Comparison of ENCODE assay signal across 10 mouse cellular contexts in the genomic region with DNA sequence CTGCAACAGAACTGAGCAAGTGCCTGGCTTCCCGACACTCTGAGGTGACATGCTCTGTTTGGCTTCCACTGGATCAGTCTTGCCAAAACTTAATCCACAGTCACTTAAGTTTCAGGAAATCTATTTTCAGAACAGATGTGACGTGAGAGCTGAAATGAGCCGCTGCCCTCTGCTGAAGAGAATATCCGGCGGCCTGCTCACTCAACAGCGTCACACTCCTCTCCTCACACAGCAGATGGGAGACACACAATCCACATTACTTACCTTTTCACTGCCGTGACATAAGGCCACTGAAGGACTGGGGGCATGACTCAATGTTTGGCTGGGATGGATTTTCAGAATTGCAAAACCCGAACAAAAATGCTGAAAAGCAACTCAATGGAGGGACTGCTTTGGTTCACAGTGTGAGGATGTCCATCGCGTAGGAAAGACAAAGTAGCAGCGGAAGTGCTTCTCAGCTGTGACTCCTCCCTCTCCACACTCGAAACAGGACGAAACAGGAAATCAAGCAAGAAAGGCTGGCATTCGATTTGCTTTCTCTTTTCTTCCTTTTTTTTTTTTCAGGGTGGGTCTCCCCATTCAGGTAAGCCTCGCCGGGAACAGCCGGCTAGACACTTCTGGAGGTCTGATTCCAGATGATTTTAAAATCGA.
DNase-seq lines count a peak whose midpoint lies in the region; ATAC-seq and TF ChIP-seq lines count a peak whose summit lies in the region.
"Had no signal": no experiment of that assay in that cellular context is flagged by ENCODE, and none has a peak within 500 bp of the region (broad histone marks: within the 10 kb centered on the region; RNA-seq: fewer than 3 reads in every experiment).

No protein-coding gene starts in this region.

- no peak for DNase-seq in forebrain, embryonic 10.5 days (ENCODE audit: extremely low spot score, low spot score)
- peak; percentile 17 to 19 for DNase-seq in gastrocnemius, postnatal 36 days
- no peak for DNase-seq in ovary, adult 18-20 months (ENCODE audit: low spot score)
- no peak for DNase-seq in spleen, postnatal 14 days (ENCODE audit: low spot score in 2 of 2)
- no peak for DNase-seq in limb, embryonic 10.5 days (ENCODE audit: low spot score)
- DNase-seq: liver, embryonic 13.5 days had no signal

- no peak overlapping the region for H3K4me3 ChIP-seq in forebrain, embryonic 13.5 days
- H3K4me3 ChIP-seq in forebrain, embryonic 10.5 days: no peak overlapping the region
- H3K4me3 ChIP-seq in ES-Bruce4 (ENCODE audit: low read depth, low read length): peak overlapping the region; percentile 45
- no peak overlapping the region for H3K4me3 ChIP-seq in kidney, embryonic 16.5 days (ENCODE audit: low read length)
- no peak overlapping the region for H3K4me3 ChIP-seq in limb, embryonic 10.5 days
- H3K4me3 ChIP-seq: liver, embryonic 13.5 days had no signal

- H3K9me3 ChIP-seq in forebrain, embryonic 13.5 days (replicated peaks): no peaks in the 10 kb centered on the region
- H3K9me3 ChIP-seq in forebrain, embryonic 10.5 days: no peaks in the 10 kb centered on the region
- no peaks in the 10 kb centered on the region for H3K9me3 ChIP-seq in ES-Bruce4 (replicated peaks; ENCODE audit: control insufficient read depth, insufficient read depth, low read length, poor library complexity, severe bottlenecking)
- no peaks in the 10 kb centered on the region for H3K9me3 ChIP-seq in kidney, embryonic 16.5 days (ENCODE audit: low read length)
- no peaks in the 10 kb centered on the region for H3K9me3 ChIP-seq in limb, embryonic 10.5 days (replicated peaks)
- H3K9me3 ChIP-seq: liver, embryonic 13.5 days had no signal

- H3K4me1 ChIP-seq in forebrain, embryonic 13.5 days: no peaks in the 10 kb centered on the region
- no peaks in the 10 kb centered on the region for H3K4me1 ChIP-seq in forebrain, embryonic 10.5 days
- H3K4me1 ChIP-seq in ES-Bruce4 (ENCODE audit: control insufficient read depth, insufficient read depth, low read length): no peaks in the 10 kb centered on the region
- H3K4me1 ChIP-seq in kidney, embryonic 16.5 days (ENCODE audit: insufficient read depth, low read length): no peaks in the 10 kb centered on the region
- no peaks in the 10 kb centered on the region for H3K4me1 ChIP-seq in limb, embryonic 10.5 days
- H3K4me1 ChIP-seq: liver, embryonic 13.5 days had no signal

- no peak overlapping the region for H3K4me2 ChIP-seq in forebrain, embryonic 13.5 days
- peak overlapping the region; percentile 10; the same call in 1 of the 2 replicates for H3K4me2 ChIP-seq in kidney, embryonic 16.5 days (replicated peaks; ENCODE audit: low read depth, low read length)
- H3K4me2 ChIP-seq: liver, embryonic 13.5 days had no signal

- no peak for TF ChIP-seq CTCF in ES-Bruce4 (IDR thresholded peaks at IDR 0.05; ENCODE audit: low read depth, low read length)

- 78% methylated on average over 18 of the region's 18 CpGs for WGBS in forebrain, embryonic 13.5 days
- 92% methylated on average over 18 of the region's 18 CpGs for WGBS in forebrain, embryonic 10.5 days
- 72% methylated on average over 18 of the region's 18 CpGs for WGBS in kidney, embryonic 16.5 days
- 86% methylated on average over 18 of the region's 18 CpGs for WGBS in limb, embryonic 10.5 days

- no peak for TF ChIP-seq POLR2A in ES-Bruce4 (IDR thresholded peaks at IDR 0.05; ENCODE audit: insufficient read depth, low read length)

- 0 out of 2 replicates have a peak, but pooled peaks have one; percentile 41 for ATAC-seq in forebrain, embryonic 13.5 days
- ATAC-seq in kidney, embryonic 16.5 days (ENCODE audit: low FRiP score, low TSS enrichment): 0 out of 2 replicates have a peak, but pooled peaks have one; percentile 12

- H3K9ac ChIP-seq in forebrain, embryonic 13.5 days: no peak overlapping the region
- H3K9ac ChIP-seq in ES-Bruce4 (ENCODE audit: low read depth, poor library complexity, severe bottlenecking): no peak overlapping the region
- H3K9ac ChIP-seq in kidney, embryonic 16.5 days (replicated peaks; ENCODE audit: low read length): no peak overlapping the region
- H3K9ac ChIP-seq: liver, embryonic 13.5 days had no signal

- intact Hi-C loops in gastrocnemius, postnatal 36 days (cut with DNase I): no loop called here

- no peaks in the 10 kb centered on the region for H3K27me3 ChIP-seq in forebrain, embryonic 13.5 days
- H3K27me3 ChIP-seq in forebrain, embryonic 10.5 days (ENCODE audit: poor library complexity, severe bottlenecking): no peaks in the 10 kb centered on the region
- H3K27me3 ChIP-seq in ES-Bruce4 (ENCODE audit: control insufficient read depth, insufficient read depth, low read length, poor library complexity, severe bottlenecking): no peaks in the 10 kb centered on the region
- H3K27me3 ChIP-seq in kidney, embryonic 16.5 days (ENCODE audit: insufficient read depth, low read length): no peaks in the 10 kb centered on the region
- no peaks in the 10 kb centered on the region for H3K27me3 ChIP-seq in limb, embryonic 10.5 days (ENCODE audit: low read depth, poor library complexity, severe bottlenecking)
- H3K27me3 ChIP-seq: CH12.LX; liver, embryonic 13.5 days had no signal

- H3K36me3 ChIP-seq in forebrain, embryonic 13.5 days (ENCODE audit: poor library complexity, severe bottlenecking): no peaks in the 10 kb centered on the region
- no peaks in the 10 kb centered on the region for H3K36me3 ChIP-seq in forebrain, embryonic 10.5 days (replicated peaks)
- no peaks in the 10 kb centered on the region for H3K36me3 ChIP-seq in ES-Bruce4 (ENCODE audit: control insufficient read depth, insufficient read depth, low read length, poor library complexity, severe bottlenecking)
- no peaks in the 10 kb centered on the region for H3K36me3 ChIP-seq in kidney, embryonic 16.5 days (ENCODE audit: insufficient read depth, low read length)
- H3K36me3 ChIP-seq in limb, embryonic 10.5 days: no peaks in the 10 kb centered on the region
- H3K36me3 ChIP-seq: liver, embryonic 13.5 days had no signal

- no peak for TF ChIP-seq EP300 in ES-Bruce4 (IDR thresholded peaks at IDR 0.05; ENCODE audit: insufficient read depth, low read depth, low read length)

- H3K27ac ChIP-seq in forebrain, embryonic 13.5 days: no peak overlapping the region
- H3K27ac ChIP-seq in forebrain, embryonic 10.5 days: no peak overlapping the region
- no peak overlapping the region for H3K27ac ChIP-seq in ES-Bruce4 (ENCODE audit: insufficient read depth, low read length)
- H3K27ac ChIP-seq in kidney, embryonic 16.5 days (ENCODE audit: low read length): no peak overlapping the region
- no peak overlapping the region for H3K27ac ChIP-seq in limb, embryonic 10.5 days
- H3K27ac ChIP-seq: liver, embryonic 13.5 days had no signal

Comparison
In these comparisons a context has a peak if more than half of its experiments do, and no peak if none do; other contexts are left out.
1. DNase-seq: peak in gastrocnemius, postnatal 36 days (2 of 2); none in forebrain, embryonic 10.5 days (single experiment), ovary, adult 18-20 months (single experiment), spleen, postnatal 14 days (0 of 2) and limb, embryonic 10.5 days (single experiment).